Mouse (Mus musculus) NIH3T3 (cell line): ENCODE measurements at regions not wholly inside any gene's neighbourhood (a gene's known extent, or its start where the extent isn't known, plus 50 kb on each side); places are given as distances from the start of the nearest gene placed in this dataset.

Experiments used
- DNase-seq: peaks from one replicate; pipeline ENCODE4 v3.0.0-alpha.2; 2012; ENCODE audit warnings: low read depth

- DNase-seq = peak; percentile 33
Measured at GRCm38 (mm10) chr3:52502223-52502622, 234.1 kb downstream of the Foxo1 start.

DNA sequence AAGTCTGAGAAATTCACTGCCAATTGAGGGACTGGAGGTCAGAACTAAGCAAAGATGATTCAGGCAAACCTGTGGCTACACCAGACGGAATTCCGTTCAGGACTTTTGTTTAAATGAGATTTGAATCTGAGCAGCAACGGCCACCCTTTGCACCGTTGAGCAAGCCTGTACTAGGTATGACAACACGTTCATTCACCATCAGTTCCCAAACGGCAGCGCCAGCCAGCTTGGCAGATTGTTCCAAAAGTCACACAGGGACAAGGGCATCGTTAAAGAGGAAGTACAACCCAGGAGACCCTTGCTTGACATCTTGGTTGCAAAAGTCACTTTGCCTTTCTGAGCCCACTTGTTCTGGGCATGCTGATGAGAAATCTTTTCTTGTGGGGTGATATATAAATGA lies 233.5 kb downstream of the Foxo1 start:
- no peak for DNase-seq

GRCm38 (mm10) chr3:52500026-52500425 lies 231.9 kb downstream of the Foxo1 start:
- no peak for DNase-seq

DNA sequence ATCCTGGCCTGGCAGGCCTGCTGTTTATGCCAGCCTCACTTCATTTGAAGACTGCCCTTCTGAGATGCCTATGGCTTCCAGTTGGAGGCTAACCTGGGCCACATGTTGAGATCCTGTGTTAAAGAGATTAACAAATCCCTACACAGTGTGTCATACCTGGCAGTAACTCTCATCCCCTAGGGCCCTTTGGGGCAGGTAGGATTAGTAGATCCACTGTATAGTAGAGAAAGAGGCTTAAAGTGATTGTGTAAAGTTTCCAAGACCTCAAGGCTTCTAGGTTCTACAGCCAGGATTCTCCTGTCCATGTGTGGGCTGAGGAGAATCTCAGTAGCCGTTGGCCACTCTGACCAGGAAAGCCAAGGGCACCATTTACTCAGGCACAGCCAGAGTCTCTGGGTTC lies 231.4 kb downstream of the Foxo1 start:
- DNase-seq = no peak

- no peak for DNase-seq
Measured at GRCm38 (mm10) chr3:52498506-52499228, 230.5 kb downstream of the Foxo1 start.

DNA sequence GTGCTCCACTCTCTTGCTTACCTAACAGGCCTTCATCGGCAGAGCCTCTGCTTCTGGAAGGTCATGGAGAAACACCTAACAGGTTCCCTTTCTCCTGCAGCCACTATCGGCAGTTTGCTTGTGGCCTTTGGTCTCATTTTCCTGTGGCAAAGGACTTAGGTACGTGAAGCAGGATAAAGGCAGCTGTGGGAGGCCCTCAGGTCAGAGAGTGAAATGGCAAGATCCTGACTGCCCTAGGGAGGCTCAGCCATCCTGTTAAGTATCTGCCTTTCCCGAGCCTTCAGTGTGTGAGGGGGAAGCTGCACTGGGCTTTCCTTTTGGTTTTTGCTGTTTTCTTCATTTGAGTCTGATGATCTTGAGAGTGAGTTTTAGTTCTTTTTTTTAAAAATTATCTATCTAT lies 228.8 kb downstream of the Foxo1 start:
- DNase-seq = no peak

- no peak for DNase-seq
Measured at GRCm38 (mm10) chr3:52495401-52495800, 227.3 kb downstream of the Foxo1 start.

DNA sequence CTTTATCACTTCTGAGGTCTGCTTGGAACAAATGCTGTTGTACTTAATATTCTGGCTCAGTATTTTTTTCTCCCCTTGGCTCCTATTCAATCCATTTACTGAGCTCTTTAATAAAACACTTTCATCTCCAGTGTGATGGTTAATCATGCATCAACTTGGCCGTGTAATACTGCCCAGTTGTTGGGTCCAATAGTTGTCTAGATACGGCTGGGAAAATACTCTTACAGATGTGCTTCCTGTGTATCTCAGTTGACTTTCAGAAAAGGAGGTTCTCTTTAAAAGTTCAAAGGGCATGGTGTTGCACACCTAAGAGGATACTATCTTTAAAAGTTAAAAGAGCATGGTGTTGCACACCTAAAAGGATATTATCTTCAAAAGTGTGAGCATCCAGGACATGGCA lies 226.8 kb downstream of the Foxo1 start:
- no peak for DNase-seq

DNA sequence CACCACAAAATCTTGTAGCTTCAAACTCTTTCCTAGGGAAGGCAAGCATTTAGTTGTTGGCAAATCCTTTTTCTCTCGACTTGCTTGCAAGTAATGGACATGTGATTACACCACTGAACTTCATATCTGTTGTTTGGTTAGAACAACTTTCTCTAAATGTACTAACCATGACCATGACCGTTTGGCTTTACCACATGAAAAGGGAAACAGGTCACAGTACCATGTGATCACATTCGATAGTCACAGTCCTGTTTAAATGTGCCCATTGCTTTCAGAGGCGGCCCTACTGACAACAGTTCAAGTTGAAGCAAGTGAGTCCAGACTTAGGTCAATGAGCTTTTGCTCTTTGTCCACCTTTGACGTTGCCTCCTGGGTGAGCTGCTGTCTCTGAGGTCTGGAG lies 211.1 kb downstream of the Foxo1 start:
- no peak for DNase-seq

- DNase-seq = no peak
Measured at GRCm38 (mm10) chr3:52469900-52470299, 201.8 kb downstream of the Foxo1 start.

- DNase-seq = no peak
Measured at GRCm38 (mm10) chr3:52469397-52469796, 201.3 kb downstream of the Foxo1 start.

- no peak for DNase-seq
Measured at GRCm38 (mm10) chr3:52468326-52468725, 200.2 kb downstream of the Foxo1 start.

GRCm38 (mm10) chr3:52467876-52468275 lies 199.7 kb downstream of the Foxo1 start:
- DNase-seq = no peak

GRCm38 (mm10) chr3:52466984-52467565 lies 198.9 kb downstream of the Foxo1 start:
- no peak for DNase-seq

DNA sequence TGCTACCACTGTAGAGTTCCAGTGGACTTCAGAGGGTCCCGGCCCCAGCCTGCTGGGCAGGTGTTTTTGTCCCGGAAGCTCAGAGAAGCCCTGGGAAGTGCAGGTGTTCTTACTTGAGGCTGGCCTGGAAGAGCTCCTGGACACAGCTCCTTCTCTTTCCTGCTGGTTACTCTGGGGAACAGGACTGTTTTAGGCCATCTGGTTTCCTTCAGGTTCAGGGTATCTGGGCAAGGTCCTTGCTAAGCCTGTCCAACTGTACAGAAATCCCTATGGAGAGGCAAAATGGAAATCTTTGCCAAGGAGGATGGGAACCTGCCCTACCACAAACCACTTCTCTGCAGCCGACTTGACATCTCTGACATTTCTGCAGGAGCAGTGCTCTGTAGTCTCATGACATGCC lies 198.4 kb downstream of the Foxo1 start:
- no peak for DNase-seq

GRCm38 (mm10) chr3:52463911-52464310 lies 195.8 kb downstream of the Foxo1 start:
- peak; percentile 4 for DNase-seq

DNA sequence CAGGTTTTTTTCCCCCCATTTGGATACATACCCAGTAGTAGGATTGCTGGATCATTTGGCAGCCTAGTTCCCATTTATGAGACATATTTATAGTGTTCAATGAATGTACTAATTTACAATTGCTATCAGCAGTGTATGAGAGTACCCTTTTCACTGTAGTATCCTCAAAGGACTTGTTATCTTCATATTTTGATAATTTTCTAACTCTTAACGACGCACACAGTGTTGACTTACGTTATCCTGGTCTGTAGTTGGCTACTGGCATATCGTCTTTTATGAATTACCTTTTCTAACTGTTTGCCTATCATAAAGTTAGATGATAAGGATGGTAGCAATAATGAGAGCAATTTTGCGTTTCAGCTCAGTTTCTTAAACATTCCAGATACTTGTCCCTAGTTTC lies 186.8 kb downstream of the Foxo1 start:
- no peak for DNase-seq

- no peak for DNase-seq
Measured at GRCm38 (mm10) chr3:52453041-52453440, 184.9 kb downstream of the Foxo1 start.

DNA sequence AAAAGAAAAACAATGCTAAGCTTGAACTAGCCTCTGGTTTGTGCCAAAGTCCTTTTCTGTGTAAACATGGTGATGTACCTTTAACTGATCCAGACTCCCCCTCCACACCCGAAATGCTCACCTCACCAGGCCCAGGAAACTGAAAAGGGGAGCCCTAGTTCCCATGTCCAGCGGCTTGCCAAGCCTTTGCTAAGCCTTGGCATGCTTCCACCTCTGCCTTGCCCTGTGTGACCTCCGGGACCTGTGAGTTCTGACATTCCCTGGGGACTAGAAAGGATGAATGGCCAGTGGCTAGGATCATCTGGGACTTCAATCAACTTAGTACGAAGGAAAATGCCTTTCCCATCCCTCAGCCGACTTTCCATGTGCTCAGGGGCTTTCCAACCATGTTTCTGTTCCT lies 184.2 kb downstream of the Foxo1 start:
- no peak for DNase-seq

- DNase-seq = no peak
Measured at GRCm38 (mm10) chr3:52446991-52447390, 178.9 kb downstream of the Foxo1 start.

GRCm38 (mm10) chr3:52446500-52446899 lies 178.4 kb downstream of the Foxo1 start:
- DNase-seq = no peak

DNA sequence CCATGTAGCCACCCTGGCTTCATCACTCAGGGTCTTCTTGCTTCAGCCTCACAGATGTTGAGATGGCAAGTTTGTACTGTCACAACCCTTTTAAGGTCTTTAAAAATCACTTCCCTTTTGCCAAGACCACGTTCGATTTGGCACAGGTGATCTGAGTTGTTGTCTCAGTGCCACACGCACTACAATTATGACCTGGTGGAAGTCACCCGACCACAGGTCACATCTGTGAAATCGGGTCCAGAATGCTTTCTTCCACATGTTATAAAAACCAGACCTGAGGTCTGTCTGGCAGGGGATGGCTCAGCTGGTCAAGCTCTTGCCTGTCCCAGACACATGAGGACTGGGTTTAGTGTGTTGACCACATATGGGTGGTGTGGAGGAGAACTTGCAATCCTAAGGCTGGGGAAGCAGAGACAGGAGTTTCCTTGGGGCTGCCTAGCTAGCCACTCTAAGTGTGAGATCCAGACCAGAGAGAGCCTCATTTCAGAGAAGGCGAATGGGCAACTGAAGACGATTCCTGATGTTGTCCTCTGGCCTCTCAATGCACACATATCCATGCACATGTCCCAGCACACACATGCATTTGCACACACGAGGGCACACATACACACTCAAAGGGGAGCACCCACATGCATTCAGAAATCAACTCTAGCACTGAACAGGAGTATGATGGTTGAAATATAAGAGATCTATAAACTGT lies 176.4 kb downstream of the Foxo1 start:
- no peak for DNase-seq

GRCm38 (mm10) chr3:52443856-52444255 lies 175.7 kb downstream of the Foxo1 start:
- DNase-seq = no peak
